Mouse (Mus musculus): Measurements from ENCODE around the gene Gm10645. TPM values are rescaled to one million over a fixed set of nuclear protein-coding genes. Genes with fewer than 3 reads are reported as not detected.

Gene Gm10645
- total RNA-seq, 2 experiments from 2014 or later, result 0.68 to 0.92 TPM

DNA sequence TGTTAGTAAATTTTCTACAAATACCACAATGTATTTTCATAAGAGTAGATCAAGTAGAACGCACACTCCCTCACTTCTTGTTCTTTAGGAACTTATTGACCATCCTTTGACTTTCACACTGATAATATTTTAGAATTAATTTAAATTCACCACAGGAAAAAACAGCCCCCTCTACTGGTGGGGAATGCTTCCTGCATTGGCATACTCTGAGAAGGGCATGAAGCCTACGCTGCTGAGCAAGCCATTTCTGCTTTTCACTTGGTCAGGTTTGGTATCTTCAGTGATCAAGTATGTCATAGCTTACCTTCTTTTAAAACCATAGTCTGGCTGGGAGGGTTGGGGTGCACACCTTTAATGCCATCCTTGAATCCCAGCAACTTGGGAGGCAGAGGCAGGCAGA lies 3.7 kb upstream of the Gm10645 start:
- no peak for DNase-seq (ENCODE audit: low spot score in 2 of 2)

- DNase-seq (ENCODE audit: low spot score in 2 of 2), result no peak
Observed at GRCm38 (mm10) chr8:83169127-83169526, 3.2 kb upstream of the Gm10645 start.

GRCm38 (mm10) chr8:83167932-83168331 lies 2.0 kb upstream of the Gm10645 start:
- no peak for DNase-seq (ENCODE audit: low spot score in 2 of 2)

DNA sequence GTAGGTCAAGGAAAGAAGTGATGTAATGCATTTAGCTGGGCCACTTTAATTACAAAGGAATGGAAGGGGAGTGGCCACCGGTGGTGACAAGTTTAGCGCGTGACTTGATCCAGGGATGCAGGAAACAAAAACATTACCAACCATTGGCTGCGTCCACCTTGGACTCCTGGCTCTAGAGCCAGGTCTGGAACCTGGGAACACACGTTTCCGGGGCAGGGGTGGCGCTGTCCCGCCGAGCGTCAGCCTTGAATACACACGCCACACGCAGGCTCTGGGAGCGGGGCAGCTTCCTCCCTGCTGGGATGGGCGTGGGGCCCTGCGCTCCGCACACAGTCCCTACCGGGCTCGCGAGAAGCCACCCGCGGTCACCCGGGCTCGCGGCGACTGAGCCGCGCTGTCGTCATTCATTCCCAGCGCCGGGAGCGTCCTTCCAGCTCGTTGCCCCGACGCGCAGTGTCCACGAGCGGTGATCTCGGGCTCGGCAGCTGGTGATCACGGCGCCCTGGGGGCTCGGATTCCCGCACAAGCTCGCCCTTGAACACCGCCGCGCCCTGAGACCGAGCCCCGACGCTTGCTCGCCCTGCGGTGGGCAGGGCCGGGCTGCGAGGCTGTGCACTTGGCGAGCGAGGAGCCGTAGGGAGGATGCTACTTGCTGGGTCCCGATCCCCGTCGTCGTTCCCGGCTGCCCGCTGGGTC lies 587 bp downstream of the Gm10645 start, which contains the start of gene Tbc1d9:
Gene Tbc1d9, plus strand, starts transcription at position 118 of the 696 bp plus-strand sequence.
- peak; percentile 14 to 32 for DNase-seq (ENCODE audit: low spot score in 2 of 2)

- DNase-seq (ENCODE audit: low spot score in 2 of 2), result no peak
Observed at GRCm38 (mm10) chr8:83160613-83161012, 5.4 kb downstream of the Gm10645 start.

DNA sequence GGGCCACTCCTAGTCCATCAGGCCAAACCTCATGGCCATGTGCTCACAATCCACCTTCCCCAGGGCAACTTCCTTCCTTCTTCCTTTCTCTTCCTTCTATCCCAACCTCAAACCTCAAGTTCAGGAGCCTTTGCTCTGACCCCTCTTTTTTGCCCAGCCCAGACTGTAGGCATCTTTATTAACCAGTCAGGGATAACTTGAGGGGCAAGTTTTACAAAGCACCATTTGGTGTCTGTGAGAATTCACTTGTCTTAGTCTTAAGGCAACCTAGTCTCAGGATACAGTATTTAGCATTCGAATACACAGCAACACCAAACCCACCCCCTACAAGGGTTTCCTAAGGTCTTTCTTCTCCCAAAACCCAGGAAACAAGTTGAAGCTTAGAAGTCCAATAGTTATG lies 6.4 kb downstream of the Gm10645 start:
- no peak for DNase-seq (ENCODE audit: low spot score in 2 of 2)

- no peak for DNase-seq (ENCODE audit: low spot score in 2 of 2)
Observed at GRCm38 (mm10) chr8:83158971-83159370, 7.0 kb downstream of the Gm10645 start.

DNA sequence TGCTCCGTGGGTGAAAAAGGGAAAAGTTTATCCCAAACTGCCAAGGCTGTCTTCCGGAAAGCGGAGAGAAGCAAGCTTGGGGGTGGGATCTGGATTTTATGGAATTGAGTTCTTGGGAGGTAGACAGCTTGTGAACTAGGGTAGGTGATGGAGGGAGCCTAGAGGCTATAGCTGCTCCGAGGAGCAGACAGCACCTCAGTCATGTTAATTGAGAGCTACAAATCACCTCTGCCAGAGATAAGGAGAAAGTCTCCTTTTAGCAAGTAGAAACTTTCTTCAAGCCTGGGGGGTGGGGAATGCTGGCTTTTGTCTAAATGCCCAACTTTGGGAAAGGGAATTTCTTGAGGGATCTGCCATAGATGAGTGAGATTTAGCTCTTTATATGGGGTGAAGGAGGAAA lies 10.9 kb downstream of the Gm10645 start:
- DNase-seq (ENCODE audit: low spot score in 2 of 2), result no peak

GRCm38 (mm10) chr8:83152470-83152869 lies 13.5 kb downstream of the Gm10645 start:
- no peak for DNase-seq (ENCODE audit: low spot score in 2 of 2)

GRCm38 (mm10) chr8:83152055-83152454 lies 13.9 kb downstream of the Gm10645 start:
- DNase-seq (ENCODE audit: low spot score in 2 of 2), result no peak

GRCm38 (mm10) chr8:83149124-83149523 lies 16.8 kb downstream of the Gm10645 start:
- no peak for DNase-seq (ENCODE audit: low spot score in 2 of 2)

- no peak for DNase-seq (ENCODE audit: low spot score in 2 of 2)
Observed at GRCm38 (mm10) chr8:83145421-83145820, 20.5 kb downstream of the Gm10645 start.

DNA sequence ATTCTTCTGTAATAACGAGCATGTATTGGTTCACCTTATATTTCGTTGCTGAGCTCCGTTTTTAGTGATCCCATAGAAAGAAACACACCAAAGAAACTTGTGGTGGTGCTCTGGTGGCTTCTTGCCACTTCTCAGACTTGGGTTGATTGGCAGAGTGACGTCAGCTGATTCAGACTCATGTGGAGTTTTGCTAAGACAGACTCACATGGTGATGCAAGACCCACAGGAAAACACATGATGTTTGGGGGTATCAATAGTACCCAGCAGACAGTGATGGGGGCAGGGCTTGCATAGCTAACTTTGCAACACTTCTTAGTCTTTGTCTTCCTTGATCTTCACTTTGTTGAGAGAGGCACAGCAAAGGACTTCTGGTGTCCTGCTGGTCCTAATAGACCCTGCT lies 21.4 kb downstream of the Gm10645 start:
- no peak for DNase-seq (ENCODE audit: low spot score in 2 of 2)

DNA sequence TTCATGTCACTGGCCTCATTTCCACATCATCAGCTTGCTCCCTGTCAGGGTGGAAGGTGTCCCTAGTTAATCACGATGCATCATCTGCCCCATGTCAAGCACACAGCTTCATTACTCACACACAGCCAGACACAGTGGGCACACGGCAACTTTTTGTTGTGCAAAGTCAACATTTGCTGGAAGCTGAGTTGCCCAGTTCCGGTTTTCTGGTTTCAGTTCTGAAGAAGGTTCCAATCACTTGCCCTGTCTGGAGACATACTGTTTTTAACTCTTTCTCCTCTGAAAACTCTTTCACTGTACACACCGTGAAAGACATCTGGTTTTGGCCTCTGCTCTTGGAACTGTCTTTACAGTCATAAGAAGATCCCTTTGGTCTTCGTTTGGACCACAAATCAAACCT lies 24.6 kb downstream of the Gm10645 start:
- no peak for DNase-seq (ENCODE audit: low spot score in 2 of 2)

- DNase-seq (ENCODE audit: low spot score in 2 of 2), result no peak
Observed at GRCm38 (mm10) chr8:83140701-83141111, 25.3 kb downstream of the Gm10645 start.

- DNase-seq (ENCODE audit: low spot score in 2 of 2), result no peak
Observed at GRCm38 (mm10) chr8:83140068-83140467, 25.9 kb downstream of the Gm10645 start.

DNA sequence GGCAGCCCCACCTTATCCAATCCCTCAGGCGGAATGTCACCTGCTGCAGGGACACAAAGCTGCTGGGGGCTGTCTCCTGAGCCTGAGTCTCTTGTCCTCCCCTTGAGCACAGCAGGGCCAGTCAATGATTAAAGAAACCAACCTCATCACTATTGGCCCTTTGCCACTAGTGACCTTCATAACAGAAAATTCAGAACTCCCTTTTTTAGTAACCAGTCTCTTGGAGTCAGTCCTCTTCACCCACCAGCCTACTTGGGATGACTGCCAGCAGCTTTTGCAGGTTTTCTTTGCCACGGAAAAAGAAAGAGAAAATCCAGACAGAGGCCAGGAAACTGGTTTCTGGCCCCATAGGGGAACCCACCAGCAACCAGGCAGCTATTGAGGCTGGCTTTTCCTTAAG lies 30.9 kb downstream of the Gm10645 start:
- DNase-seq (ENCODE audit: low spot score in 2 of 2), result no peak

Other genes with a start within 250 kb of the Gm10645 start
- 10 to 100 TPM; 10.8 to 13.4 TPM for gene Tbc1d9, start 818 bp downstream of the Gm10645 start, total RNA-seq (2021)
- 100 to 1,000 TPM; 366 to 492 TPM for gene Ucp1, start 124.2 kb upstream of the Gm10645 start, total RNA-seq (2021)
- gene Elmod2, start 166.3 kb upstream of the Gm10645 start, total RNA-seq (2021), result 10 to 100 TPM; 19.1 to 25.0 TPM
- gene Mgat4d, start 182.3 kb upstream of the Gm10645 start, total RNA-seq (2021), result not detected
- under 1 TPM; 0.54 to 0.98 TPM for gene Clgn, start 223.7 kb upstream of the Gm10645 start, total RNA-seq (2021)